In genomic region chr17:28869412-28870110, GRCm38 (mm10) we compare ENCODE assay signal across 11 mouse cellular contexts. TPM values are rescaled to one million over a fixed set of nuclear protein-coding genes. Genes with fewer than 3 reads are reported as not detected.
DNase-seq lines count a peak whose midpoint lies in the region; ATAC-seq and TF ChIP-seq lines count a peak whose summit lies in the region.
"Had no signal": no experiment of that assay in that cellular context is flagged by ENCODE, and none has a peak within 500 bp of the region (broad histone marks: within the 10 kb centered on the region; RNA-seq: fewer than 3 reads in every experiment).

No protein-coding gene starts in this region.

- no peak overlapping the region for H3K4me2 ChIP-seq in embryonic facial prominence, embryonic 11.5 days (ENCODE audit: low read depth, low read length)

- intact Hi-C loops in heart, postnatal 10 days (cut with DNase I): no loop called here

- H3K9ac ChIP-seq in embryonic facial prominence, embryonic 11.5 days (replicated peaks; ENCODE audit: low read length): no peak overlapping the region
- H3K9ac ChIP-seq: liver, embryonic 14.5 days had no signal

- DNase-seq in embryonic facial prominence, embryonic 11.5 days (ENCODE audit: low spot score): peak; percentile 28
- peak; percentile 78 to 81 for DNase-seq in frontal cortex, postnatal 36 days (ENCODE audit: low spot score in 2 of 2)
- DNase-seq in left cerebral cortex, adult 8-10 months (ENCODE audit: low spot score in 2 of 2): peak; percentile 61 to 88
- DNase-seq in heart, adult 18-20 months: no peak
- DNase-seq in gastrocnemius, postnatal 4 days (ENCODE audit: low spot score in 2 of 2): no peak
- no peak for DNase-seq in gastrocnemius, adult 8-10 months (ENCODE audit: low spot score in 2 of 2)
- DNase-seq in heart, postnatal 10 days: no peak
- DNase-seq: thymus, adult 18-20 months had no signal

- H3K4me3 ChIP-seq in embryonic facial prominence, embryonic 11.5 days (ENCODE audit: low read depth, low read length): no peak overlapping the region
- no peak overlapping the region for H3K4me3 ChIP-seq in olfactory bulb, adult 2 months (ENCODE audit: insufficient read depth, low read depth, low read length)
- H3K4me3 ChIP-seq: myocyte had no signal

- TF ChIP-seq CTCF in olfactory bulb, adult 2 months (IDR thresholded peaks at IDR 0.05; ENCODE audit: insufficient read depth, low read depth, low read length): no peak

- H3K27me3 ChIP-seq in embryonic facial prominence, embryonic 11.5 days (ENCODE audit: control insufficient read depth, insufficient read depth, low read length): no peaks in the 10 kb centered on the region

- H3K36me3 ChIP-seq in embryonic facial prominence, embryonic 11.5 days (replicated peaks; ENCODE audit: control insufficient read depth, insufficient read depth, low read depth, low read length): no peaks in the 10 kb centered on the region

- ATAC-seq in embryonic facial prominence, embryonic 11.5 days (replicated peaks; ENCODE audit: insufficient number of reproducible peaks, low FRiP score, low TSS enrichment, low read depth): 0 out of 2 replicates have a peak, but pooled peaks have one; percentile 23

- WGBS in embryonic facial prominence, embryonic 11.5 days: 67% methylated on average over 9 of the region's 9 CpGs
- WGBS in olfactory bulb, adult 2 months: 32% methylated on average over 9 of the region's 9 CpGs

- TF ChIP-seq POLR2A in olfactory bulb, adult 2 months (IDR thresholded peaks at IDR 0.05; ENCODE audit: insufficient read depth, low read depth, low read length): no peak

- H3K9me3 ChIP-seq in embryonic facial prominence, embryonic 11.5 days (replicated peaks; ENCODE audit: control insufficient read depth, low read length): no peaks in the 10 kb centered on the region

- no peaks in the 10 kb centered on the region for H3K4me1 ChIP-seq in embryonic facial prominence, embryonic 11.5 days (ENCODE audit: control insufficient read depth, insufficient read depth, low read length)
- H3K4me1 ChIP-seq in olfactory bulb, adult 2 months (ENCODE audit: control insufficient read depth, insufficient read depth, low read length): peaks cover 17% of the 10 kb centered on the region

- no peak overlapping the region for H3K27ac ChIP-seq in embryonic facial prominence, embryonic 11.5 days (replicated peaks; ENCODE audit: low read depth, low read length)
- peak overlapping the region; percentile 70 for H3K27ac ChIP-seq in olfactory bulb, adult 2 months (ENCODE audit: insufficient read depth, low read depth, low read length)
- H3K27ac ChIP-seq: liver, embryonic 14.5 days had no signal

RNA-seq across cellular contexts. Expression of gene Pnpla1, which starts 11.3 kb away (rescaled TPM):
- polyA plus RNA-seq in embryonic facial prominence, embryonic 11.5 days (2014; fragmentation: Nextera tagmentation; extraction: Ambion mirVana): not detected in 2 replicates
- 1 to 10 TPM in 3 of 4 experiments, under 1 TPM in 1; 0.91 to 1.4 (median 1.1) TPM for total RNA-seq in left cerebral cortex, adult 8-10 months (2022)
- not detected in 2 replicates for polyA plus RNA-seq in olfactory bulb, adult 2 months (2012; ENCODE audit: insufficient read depth, insufficient read length, low replicate concordance, missing spikeins)
- not detected for total RNA-seq in heart, adult 18-20 months (2021)
- total RNA-seq in gastrocnemius, postnatal 4 days (2021): not detected
- total RNA-seq in gastrocnemius, adult 8-10 months (2022): not detected
- not detected for total RNA-seq in heart, postnatal 10 days (2021)
- polyA plus RNA-seq: myocyte had no signal

RNA-seq across cellular contexts. Expression of gene 4930539E08Rik, which starts 45.6 kb away (rescaled TPM):
- polyA plus RNA-seq in embryonic facial prominence, embryonic 11.5 days (2014; fragmentation: Nextera tagmentation; extraction: Ambion mirVana): 0.13 and 0.46 TPM in 2 replicates
- total RNA-seq in left cerebral cortex, adult 8-10 months (2022): 10 to 100 TPM; 10.5 to 12.1 (median 10.8) TPM
- not detected in 2 replicates for polyA plus RNA-seq in olfactory bulb, adult 2 months (2012; ENCODE audit: insufficient read depth, insufficient read length, low replicate concordance, missing spikeins)
- under 1 TPM in 1 of 2 experiments, not detected in 1; 0.08 TPM for total RNA-seq in heart, adult 18-20 months (2021)
- total RNA-seq in gastrocnemius, postnatal 4 days (2021): under 1 TPM; 0.56 to 0.57 TPM
- not detected for total RNA-seq in gastrocnemius, adult 8-10 months (2022)
- under 1 TPM in 1 of 2 experiments, not detected in 1; 0.05 TPM for total RNA-seq in heart, postnatal 10 days (2021)
- polyA plus RNA-seq: myocyte had no signal

Comparison
In these comparisons a context has a peak if more than half of its experiments do, and no peak if none do; other contexts are left out.
1. DNase-seq: peak in embryonic facial prominence, embryonic 11.5 days (single experiment), frontal cortex, postnatal 36 days (2 of 2) and left cerebral cortex, adult 8-10 months (2 of 2); none in heart, adult 18-20 months (0 of 2), gastrocnemius, postnatal 4 days (0 of 2), gastrocnemius, adult 8-10 months (0 of 2) and heart, postnatal 10 days (0 of 2).
2. RNA of gene 4930539E08Rik, which starts 45.6 kb away (total RNA-seq): 10.5 to 12.1 TPM in left cerebral cortex, adult 8-10 months; 0.56 to 0.57 TPM in gastrocnemius, postnatal 4 days, 0.08 TPM in heart, adult 18-20 months, 0.05 TPM in heart, postnatal 10 days and not detected in gastrocnemius, adult 8-10 months; every median in the first group is over 4 times any median in the second.